Mouse (Mus musculus): Measurements from ENCODE around the gene Gm11032.
"Not testable (repeated sequence)": the region's sequence is repeated elsewhere in the genome, so short reads cannot be mapped to it uniquely, and the experiment has no call there.

Gm11032 gene

GRCm38 (mm10) chr11:4620017-4620485 is at the start of gene Gm11032:
Gene Gm11032, plus strand, starts transcription at chr11:4620067.
- DNase-seq (ENCODE audit: low spot score in 2 of 2), result peak; percentile 22 to 46

GRCm38 (mm10) chr11:4571491-4571901 is 48.4 kb upstream of the Gm11032 start:
- peak; percentile 36 to 39 for DNase-seq (ENCODE audit: low spot score in 2 of 2)

GRCm38 (mm10) chr11:4576090-4576732 is 43.7 kb upstream of the Gm11032 start:
- DNase-seq (ENCODE audit: low spot score in 2 of 2), result not testable (repeated sequence)

GRCm38 (mm10) chr11:4577079-4577478 is 42.8 kb upstream of the Gm11032 start:
- no peak for DNase-seq (ENCODE audit: low spot score in 2 of 2)

- DNase-seq (ENCODE audit: low spot score in 2 of 2), result peak; percentile 31 to 54
These were observed 41.2 kb upstream of the Gm11032 start for GRCm38 (mm10) chr11:4578682-4579081.

GRCm38 (mm10) chr11:4591811-4592210 is 28.1 kb upstream of the Gm11032 start:
- no peak for DNase-seq (ENCODE audit: low spot score in 2 of 2)

GRCm38 (mm10) chr11:4593491-4593848 is 26.4 kb upstream of the Gm11032 start:
- no peak for DNase-seq (ENCODE audit: low spot score in 2 of 2)

GRCm38 (mm10) chr11:4593849-4594607 is 25.8 kb upstream of the Gm11032 start:
- DNase-seq (ENCODE audit: low spot score in 2 of 2), result peak; percentile 17 to 23

GRCm38 (mm10) chr11:4594608-4595500 is 25.0 kb upstream of the Gm11032 start, which contains the start of gene Mtmr3:
Gene Mtmr3, minus strand, starts transcription at chr11:4594863.
- DNase-seq (ENCODE audit: low spot score in 2 of 2), result peak; percentile 83 to 90

GRCm38 (mm10) chr11:4598411-4598810 is 21.5 kb upstream of the Gm11032 start:
- DNase-seq (ENCODE audit: low spot score in 2 of 2), result no peak

- no peak for DNase-seq (ENCODE audit: low spot score in 2 of 2)
These were observed 20.0 kb upstream of the Gm11032 start for GRCm38 (mm10) chr11:4599916-4600315.

GRCm38 (mm10) chr11:4601890-4602289 is 18.0 kb upstream of the Gm11032 start:
- DNase-seq (ENCODE audit: low spot score in 2 of 2), result no peak

- no peak for DNase-seq (ENCODE audit: low spot score in 2 of 2)
These were observed 17.0 kb upstream of the Gm11032 start for GRCm38 (mm10) chr11:4602691-4603441.

GRCm38 (mm10) chr11:4604441-4604840 is 15.4 kb upstream of the Gm11032 start:
- no peak for DNase-seq (ENCODE audit: low spot score in 2 of 2)

GRCm38 (mm10) chr11:4605414-4605813 is 14.5 kb upstream of the Gm11032 start:
- no peak for DNase-seq (ENCODE audit: low spot score in 2 of 2)

GRCm38 (mm10) chr11:4606541-4606940 is 13.3 kb upstream of the Gm11032 start:
- DNase-seq (ENCODE audit: low spot score in 2 of 2), result no peak

GRCm38 (mm10) chr11:4611904-4612303 is 8.0 kb upstream of the Gm11032 start:
- DNase-seq (ENCODE audit: low spot score in 2 of 2), result no peak

GRCm38 (mm10) chr11:4620501-4621108 is 738 bp downstream of the Gm11032 start:
- no peak for DNase-seq (ENCODE audit: low spot score in 2 of 2)

- no peak for DNase-seq (ENCODE audit: low spot score in 2 of 2)
These were observed 2.0 kb downstream of the Gm11032 start for GRCm38 (mm10) chr11:4621866-4622265.

- no peak for DNase-seq (ENCODE audit: low spot score in 2 of 2)
These were observed 2.6 kb downstream of the Gm11032 start for GRCm38 (mm10) chr11:4622442-4622986.

- no peak for DNase-seq (ENCODE audit: low spot score in 2 of 2)
These were observed 3.1 kb downstream of the Gm11032 start for GRCm38 (mm10) chr11:4622997-4623396.
